16 mouse cellular contexts compared by ENCODE assay signal in the genomic region with DNA sequence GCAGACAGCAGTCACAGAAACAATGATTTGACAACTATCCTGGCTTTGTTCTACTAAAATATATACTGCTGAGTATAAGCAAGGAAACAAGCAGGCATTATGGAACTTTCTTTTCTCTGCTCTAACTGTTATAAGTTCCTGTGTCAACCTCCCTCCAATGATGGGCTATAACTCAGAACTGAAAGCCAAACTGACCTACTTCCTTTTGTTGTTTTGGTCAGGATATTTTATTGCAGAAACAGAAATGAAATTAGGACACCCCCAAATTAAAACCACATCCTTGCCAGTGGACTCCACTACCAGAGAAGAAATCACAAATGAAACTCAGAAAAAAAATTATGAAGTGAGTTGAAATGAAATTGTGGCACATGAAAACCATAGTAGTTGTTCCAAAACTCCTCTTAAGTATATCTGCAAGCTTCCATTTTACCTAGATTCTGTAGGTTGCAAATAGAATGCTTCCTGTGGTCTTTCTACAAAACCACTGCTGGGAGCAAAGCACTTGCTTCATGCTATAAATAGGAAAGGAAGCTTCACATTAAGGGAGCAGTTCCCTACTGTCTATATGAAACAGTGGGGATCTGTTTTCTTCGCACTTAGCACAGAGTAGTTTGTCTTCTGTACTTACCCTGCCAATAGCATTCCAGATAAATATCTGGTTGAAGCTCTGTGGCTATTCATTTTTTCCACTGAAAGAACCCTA.
DNase-seq lines count a peak whose midpoint lies in the region; ATAC-seq lines count a peak whose summit lies in the region.
"Had no signal": no experiment of that assay in that cellular context is flagged by ENCODE, and none has a peak within 500 bp of the region (broad histone marks: within the 10 kb centered on the region; RNA-seq: fewer than 3 reads in every experiment).

No protein-coding gene starts in this region.

- DNase-seq in 416B (ENCODE audit: low read depth): peak; percentile 20
- no peak for DNase-seq in heart, adult 8-10 months (ENCODE audit: low spot score)
- no peak for DNase-seq in layer of hippocampus, postnatal 14 days (ENCODE audit: low spot score in 2 of 2)
- DNase-seq: adrenal gland, adult 2 months; adrenal gland, postnatal 10 days; adrenal gland, postnatal 25 days; cerebellum, adult 11 months; cerebellum, adult 18-20 months; cerebellum, adult 8-10 months; cerebellum, adult 9-11 months; cerebellum, postnatal 25 days; embryo, embryonic 11 days had no signal

- ATAC-seq in granulocyte monocyte progenitor cell, adult 5-6 weeks (replicated peaks; ENCODE audit: poor library complexity, severe bottlenecking): peak; percentile 74
- peak; percentile 80 for ATAC-seq in megakaryocyte progenitor cell, adult 5-6 weeks (replicated peaks; ENCODE audit: poor library complexity)
- ATAC-seq: forebrain, embryonic 14.5 days; forebrain, embryonic 16.5 days had no signal
